Mouse (Mus musculus): ENCODE results near the gene 1600015I10Rik. TPM values are rescaled to one million over a fixed set of nuclear protein-coding genes. Genes with fewer than 3 reads are reported as not detected.

Gene 1600015I10Rik
- polyA plus RNA-seq, 1 experiment from 2014 or later, result not detected

DNA sequence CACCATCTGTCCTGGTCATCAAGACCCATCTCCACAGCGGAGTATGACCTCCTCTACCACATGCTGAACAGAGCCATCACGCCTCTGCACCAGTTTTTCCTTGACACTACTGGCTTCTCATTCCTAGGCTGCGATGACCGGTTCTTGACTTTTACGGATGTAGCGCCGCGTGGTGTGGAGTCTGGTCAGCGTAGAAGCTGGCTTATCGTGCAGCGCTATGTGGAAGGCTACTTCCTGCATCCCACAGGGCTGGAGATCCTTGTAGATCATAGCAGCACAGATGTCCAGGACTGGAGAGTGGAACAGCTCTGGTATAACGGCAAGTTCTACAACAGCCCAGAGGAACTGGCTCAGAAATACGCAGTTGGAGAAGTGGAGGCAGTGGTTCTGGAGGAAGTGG, 24.1 kb upstream of the 1600015I10Rik start:
- no peak for ATAC-seq (replicated peaks; ENCODE audit: low FRiP score)

DNA sequence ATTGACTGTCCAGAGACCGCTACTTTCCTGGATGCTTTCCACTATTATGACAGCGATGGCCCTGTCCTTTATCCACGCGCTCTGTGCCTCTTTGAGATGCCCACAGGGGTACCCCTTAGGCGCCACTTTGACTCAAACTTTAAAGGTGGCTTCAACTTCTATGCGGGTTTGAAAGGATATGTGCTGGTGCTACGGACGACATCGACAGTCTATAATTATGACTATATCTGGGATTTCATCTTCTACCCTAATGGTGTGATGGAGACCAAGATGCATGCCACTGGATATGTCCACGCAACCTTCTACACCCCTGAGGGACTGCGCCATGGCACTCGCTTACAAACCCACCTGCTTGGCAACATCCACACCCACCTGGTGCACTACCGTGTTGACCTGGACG, 23.3 kb upstream of the 1600015I10Rik start:
- WGBS, result 96% methylated on average over 14 of the region's 14 CpGs

More for the DNA sequence above, 24.1 kb upstream of the 1600015I10Rik start:
- Histone ChIP-seq H3K27me3 (ENCODE audit: control insufficient read depth, insufficient read depth, low read length) (no peaks in the 10 kb centered on the region), H3K4me1 (replicated peaks; ENCODE audit: control insufficient read depth, insufficient read depth, low read length) (no peaks in the 10 kb centered on the region), H3K4me2 (ENCODE audit: low read depth, low read length, severe bottlenecking) (no peak overlapping the region), H3K9me3 (ENCODE audit: control insufficient read depth, low read length) (no peaks in the 10 kb centered on the region), H3K36me3 (ENCODE audit: control insufficient read depth, insufficient read depth, low read length) (no peaks in the 10 kb centered on the region), H3K4me3 (ENCODE audit: low read depth, low read length) (no peak overlapping the region), H3K27ac (ENCODE audit: low read depth, low read length) (no peak overlapping the region), H3K9ac (ENCODE audit: low read length) (no peak overlapping the region)
- no peak for DNase-seq (ENCODE audit: low spot score)
- 95% methylated on average over 13 of the region's 13 CpGs for WGBS

DNA sequence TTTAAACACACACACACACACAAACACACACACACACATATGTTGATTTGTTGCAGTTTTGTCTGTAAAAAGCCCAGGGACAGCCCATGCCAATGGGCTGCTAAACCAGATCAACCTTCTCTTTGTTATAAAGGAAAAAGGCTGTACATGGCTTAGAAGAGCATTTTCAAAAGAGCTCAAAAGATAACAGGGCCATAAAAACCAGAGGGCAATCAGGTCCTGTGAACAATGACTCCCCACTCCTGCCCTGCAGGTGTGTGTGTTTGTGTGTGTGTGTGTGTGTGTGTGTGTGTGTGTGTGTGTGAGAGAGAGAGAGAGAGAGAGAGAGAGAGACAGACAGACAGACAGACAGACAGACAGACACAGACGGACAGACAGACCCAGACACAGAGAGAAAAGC, 20.5 kb upstream of the 1600015I10Rik start:
- H3K36me3 ChIP-seq (ENCODE audit: control insufficient read depth, insufficient read depth, low read length), result no peaks in the 10 kb centered on the region
- no peak for DNase-seq (ENCODE audit: low spot score)
- no peak for ATAC-seq (replicated peaks; ENCODE audit: low FRiP score)
- no peak overlapping the region for H3K4me2 ChIP-seq (ENCODE audit: low read depth, low read length, severe bottlenecking)
- H3K9ac ChIP-seq (ENCODE audit: low read length), result no peak overlapping the region
- H3K9me3 ChIP-seq (ENCODE audit: control insufficient read depth, low read length), result no peaks in the 10 kb centered on the region
- no peaks in the 10 kb centered on the region for H3K27me3 ChIP-seq (ENCODE audit: control insufficient read depth, insufficient read depth, low read length)
- 67% methylated on average over 1 of the region's 1 CpGs for WGBS
- no peak overlapping the region for H3K27ac ChIP-seq (ENCODE audit: low read depth, low read length)
- H3K4me1 ChIP-seq (replicated peaks; ENCODE audit: control insufficient read depth, insufficient read depth, low read length), result no peaks in the 10 kb centered on the region
- H3K4me3 ChIP-seq (ENCODE audit: low read depth, low read length), result no peak overlapping the region

More for the DNA sequence above, 23.3 kb upstream of the 1600015I10Rik start:
- DNase-seq (ENCODE audit: low spot score) (no peak), ATAC-seq (replicated peaks; ENCODE audit: low FRiP score) (no peak)
- Histone ChIP-seq H3K9ac (ENCODE audit: low read length) (no peak overlapping the region), H3K27me3 (ENCODE audit: control insufficient read depth, insufficient read depth, low read length) (no peaks in the 10 kb centered on the region), H3K4me1 (replicated peaks; ENCODE audit: control insufficient read depth, insufficient read depth, low read length) (no peaks in the 10 kb centered on the region), H3K4me2 (ENCODE audit: low read depth, low read length, severe bottlenecking) (no peak overlapping the region), H3K36me3 (ENCODE audit: control insufficient read depth, insufficient read depth, low read length) (no peaks in the 10 kb centered on the region), H3K4me3 (ENCODE audit: low read depth, low read length) (no peak overlapping the region), H3K27ac (ENCODE audit: low read depth, low read length) (no peak overlapping the region), H3K9me3 (ENCODE audit: control insufficient read depth, low read length) (no peaks in the 10 kb centered on the region)

DNA sequence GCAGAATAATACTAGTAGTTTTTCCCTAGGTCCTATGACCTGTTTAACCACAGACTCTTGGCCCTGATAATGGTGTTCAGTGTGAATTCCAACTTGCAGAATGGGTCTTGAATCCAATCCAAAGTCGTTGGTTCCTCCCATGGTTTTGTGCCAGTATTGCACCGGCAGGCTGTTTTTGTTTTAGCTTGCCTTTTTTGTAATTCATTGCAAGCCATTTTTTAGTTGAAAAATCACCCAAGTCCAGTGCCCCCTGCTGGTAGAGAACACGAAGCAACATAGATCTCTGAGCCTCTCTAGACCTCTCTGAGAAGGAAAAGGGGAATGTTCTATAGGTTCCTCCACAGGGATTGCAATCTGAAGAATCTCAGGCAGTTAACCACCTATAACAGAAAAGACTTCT, 17.7 kb upstream of the 1600015I10Rik start:
- DNase-seq (ENCODE audit: low spot score) (no peak), ATAC-seq (replicated peaks; ENCODE audit: low FRiP score) (no peak)
- H3K9me3 ChIP-seq (ENCODE audit: control insufficient read depth, low read length), result no peaks in the 10 kb centered on the region
- H3K4me3 ChIP-seq (ENCODE audit: low read depth, low read length), result no peak overlapping the region
- H3K27ac ChIP-seq (ENCODE audit: low read depth, low read length), result no peak overlapping the region
- no peaks in the 10 kb centered on the region for H3K27me3 ChIP-seq (ENCODE audit: control insufficient read depth, insufficient read depth, low read length)
- 39% methylated on average over 3 of the region's 3 CpGs for WGBS
- H3K4me1 ChIP-seq (replicated peaks; ENCODE audit: control insufficient read depth, insufficient read depth, low read length), result no peaks in the 10 kb centered on the region
- no peak overlapping the region for H3K9ac ChIP-seq (ENCODE audit: low read length)
- H3K4me2 ChIP-seq (ENCODE audit: low read depth, low read length, severe bottlenecking), result no peak overlapping the region
- no peaks in the 10 kb centered on the region for H3K36me3 ChIP-seq (ENCODE audit: control insufficient read depth, insufficient read depth, low read length)

DNA sequence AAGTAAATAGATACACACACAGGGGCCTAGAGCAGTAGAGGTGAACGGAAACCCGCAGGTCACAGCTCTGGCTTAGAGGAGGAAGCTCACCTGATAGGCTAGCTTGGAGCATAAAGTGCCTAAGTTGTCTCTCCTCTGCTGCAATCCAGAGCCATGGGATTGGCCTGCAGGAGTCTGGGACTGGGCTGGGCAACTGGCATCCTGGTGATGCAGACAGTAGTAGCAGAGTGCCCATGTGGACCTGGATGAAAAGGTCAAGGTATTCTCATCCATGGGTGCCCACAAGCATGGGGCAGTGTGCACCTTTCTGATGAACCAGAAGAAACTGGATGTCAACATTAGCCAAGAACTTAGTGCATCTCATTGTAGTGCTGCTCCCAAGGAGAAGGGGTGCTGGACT, 16.1 kb upstream of the 1600015I10Rik start:
- Histone ChIP-seq H3K9ac (ENCODE audit: low read length) (no peak overlapping the region), H3K4me1 (replicated peaks; ENCODE audit: control insufficient read depth, insufficient read depth, low read length) (no peaks in the 10 kb centered on the region), H3K4me2 (ENCODE audit: low read depth, low read length, severe bottlenecking) (no peak overlapping the region), H3K36me3 (ENCODE audit: control insufficient read depth, insufficient read depth, low read length) (no peaks in the 10 kb centered on the region), H3K27me3 (ENCODE audit: control insufficient read depth, insufficient read depth, low read length) (no peaks in the 10 kb centered on the region), H3K4me3 (ENCODE audit: low read depth, low read length) (no peak overlapping the region), H3K27ac (ENCODE audit: low read depth, low read length) (no peak overlapping the region), H3K9me3 (ENCODE audit: control insufficient read depth, low read length) (no peaks in the 10 kb centered on the region)
- WGBS, result 91% methylated on average over 2 of the region's 2 CpGs
- DNase-seq (ENCODE audit: low spot score), result no peak
- no peak for ATAC-seq (replicated peaks; ENCODE audit: low FRiP score)

DNA sequence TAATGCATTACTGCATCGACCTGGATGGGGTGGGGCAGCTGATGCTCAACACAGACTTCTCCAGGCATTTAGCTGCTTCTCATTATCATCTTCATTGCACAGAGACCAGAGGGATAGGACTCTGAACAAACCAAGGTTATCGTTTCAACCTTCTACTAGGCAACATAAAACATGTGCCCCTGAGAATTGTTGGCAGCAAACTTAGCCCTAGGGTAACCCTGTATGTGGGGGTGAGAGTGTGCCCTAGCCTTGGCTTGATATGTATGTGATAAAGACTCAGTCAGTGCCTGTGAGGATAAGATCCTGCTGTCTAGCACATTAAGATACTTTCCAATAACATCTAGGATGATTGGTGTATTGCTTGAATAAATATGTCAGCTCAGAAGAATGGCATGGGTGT, 19.9 kb downstream of the 1600015I10Rik start:
- 76% methylated on average over 2 of the region's 2 CpGs for WGBS
- ATAC-seq (replicated peaks; ENCODE audit: low FRiP score), result no peak

DNA sequence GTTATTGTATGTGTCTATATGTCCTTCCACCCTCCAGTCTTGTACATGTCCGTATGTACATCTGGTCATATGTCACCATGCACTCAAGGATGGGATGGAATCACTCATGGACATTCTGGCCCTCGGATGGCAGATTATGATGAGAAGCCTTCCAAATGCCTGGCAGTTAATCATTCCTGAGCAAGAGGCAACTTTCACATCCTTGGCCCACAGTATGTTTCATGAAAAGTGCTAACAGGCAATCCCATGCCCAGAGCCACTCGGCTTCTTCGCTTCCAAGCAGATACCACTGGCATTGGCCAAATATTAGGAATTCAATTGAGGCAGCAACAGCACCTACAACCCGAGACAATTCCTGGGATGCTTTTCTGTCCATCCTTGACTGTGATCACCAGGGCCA, 21.0 kb downstream of the 1600015I10Rik start:
- WGBS, result 90% methylated on average over 5 of the region's 5 CpGs

More for the DNA sequence above, 19.9 kb downstream of the 1600015I10Rik start:
- Histone ChIP-seq H3K4me1 (replicated peaks; ENCODE audit: control insufficient read depth, insufficient read depth, low read length) (no peaks in the 10 kb centered on the region), H3K36me3 (ENCODE audit: control insufficient read depth, insufficient read depth, low read length) (no peaks in the 10 kb centered on the region), H3K9me3 (ENCODE audit: control insufficient read depth, low read length) (no peaks in the 10 kb centered on the region; the same call in 1 of the 2 replicates), H3K4me3 (ENCODE audit: low read depth, low read length) (no peak overlapping the region), H3K4me2 (ENCODE audit: low read depth, low read length, severe bottlenecking) (no peak overlapping the region), H3K27me3 (ENCODE audit: control insufficient read depth, insufficient read depth, low read length) (no peaks in the 10 kb centered on the region), H3K9ac (ENCODE audit: low read length) (no peak overlapping the region), H3K27ac (ENCODE audit: low read depth, low read length) (no peak overlapping the region)
- DNase-seq (ENCODE audit: low spot score), result no peak

DNA sequence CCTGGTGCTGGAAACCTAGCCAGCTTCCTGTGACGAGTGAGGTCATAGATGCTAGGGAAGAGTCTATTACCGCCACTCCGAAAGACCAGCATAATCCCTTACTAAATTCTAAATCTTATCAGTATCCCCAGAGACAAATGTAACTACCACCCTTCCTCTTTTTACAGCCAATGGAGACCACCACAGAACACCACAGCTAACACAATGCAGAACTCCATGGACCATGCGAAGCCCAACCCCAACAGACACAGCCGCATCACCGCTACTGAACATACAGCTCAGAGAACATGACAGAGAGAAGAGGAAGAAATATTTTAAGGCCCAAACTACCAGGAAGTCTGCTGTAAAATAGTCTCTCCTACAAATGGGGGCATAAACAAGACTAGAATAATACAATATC, 21.9 kb downstream of the 1600015I10Rik start:
- H3K4me1 ChIP-seq (replicated peaks; ENCODE audit: control insufficient read depth, insufficient read depth, low read length), result no peaks in the 10 kb centered on the region
- no peak overlapping the region for H3K4me3 ChIP-seq (ENCODE audit: low read depth, low read length)
- H3K36me3 ChIP-seq (ENCODE audit: control insufficient read depth, insufficient read depth, low read length), result no peaks in the 10 kb centered on the region
- no peaks in the 10 kb centered on the region for H3K27me3 ChIP-seq (ENCODE audit: control insufficient read depth, insufficient read depth, low read length)
- H3K27ac ChIP-seq (ENCODE audit: low read depth, low read length), result no peak overlapping the region
- peak; percentile 5 for DNase-seq (ENCODE audit: low spot score)
- H3K9ac ChIP-seq (ENCODE audit: low read length), result no peak overlapping the region
- H3K9me3 ChIP-seq (ENCODE audit: control insufficient read depth, low read length), result no peaks in the 10 kb centered on the region
- H3K4me2 ChIP-seq (ENCODE audit: low read depth, low read length, severe bottlenecking), result no peak overlapping the region
- no peak for ATAC-seq (replicated peaks; ENCODE audit: low FRiP score)
- 90% methylated on average over 6 of the region's 6 CpGs for WGBS

More for the DNA sequence above, 21.0 kb downstream of the 1600015I10Rik start:
- no peaks in the 10 kb centered on the region for H3K4me1 ChIP-seq (replicated peaks; ENCODE audit: control insufficient read depth, insufficient read depth, low read length)
- no peak overlapping the region for H3K4me3 ChIP-seq (ENCODE audit: low read depth, low read length)
- no peaks in the 10 kb centered on the region for H3K36me3 ChIP-seq (ENCODE audit: control insufficient read depth, insufficient read depth, low read length)
- H3K9ac ChIP-seq (ENCODE audit: low read length), result no peak overlapping the region
- H3K27ac ChIP-seq (ENCODE audit: low read depth, low read length), result no peak overlapping the region
- ATAC-seq (replicated peaks; ENCODE audit: low FRiP score) (no peak), DNase-seq (ENCODE audit: low spot score) (peak; percentile 11)
- H3K9me3 ChIP-seq (ENCODE audit: control insufficient read depth, low read length), result no peaks in the 10 kb centered on the region
- H3K4me2 ChIP-seq (ENCODE audit: low read depth, low read length, severe bottlenecking), result no peak overlapping the region
- no peaks in the 10 kb centered on the region for H3K27me3 ChIP-seq (ENCODE audit: control insufficient read depth, insufficient read depth, low read length)

DNA sequence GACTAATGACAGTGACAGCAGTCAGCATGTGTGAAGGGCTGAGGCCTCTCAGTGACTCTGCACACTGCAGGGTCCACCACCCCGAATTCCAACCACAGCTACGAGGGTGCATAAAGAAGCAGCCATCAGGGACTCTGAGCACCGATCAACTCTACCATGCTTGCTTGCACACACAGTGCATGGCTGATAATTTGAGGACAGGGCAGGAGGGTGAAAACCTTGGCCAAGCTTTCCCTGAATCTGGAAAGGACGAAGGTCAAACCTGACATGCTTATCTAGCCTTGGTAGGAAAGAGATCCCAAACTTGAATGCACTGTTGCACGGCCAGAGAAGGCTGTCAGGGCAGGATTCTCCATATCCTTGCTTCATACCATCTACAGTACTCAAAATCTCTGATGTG, 23.5 kb downstream of the 1600015I10Rik start:
- Histone ChIP-seq H3K4me3 (ENCODE audit: low read depth, low read length) (no peak overlapping the region), H3K4me1 (replicated peaks; ENCODE audit: control insufficient read depth, insufficient read depth, low read length) (no peaks in the 10 kb centered on the region), H3K4me2 (ENCODE audit: low read depth, low read length, severe bottlenecking) (no peak overlapping the region), H3K27me3 (ENCODE audit: control insufficient read depth, insufficient read depth, low read length) (no peaks in the 10 kb centered on the region), H3K36me3 (ENCODE audit: control insufficient read depth, insufficient read depth, low read length) (no peaks in the 10 kb centered on the region), H3K27ac (ENCODE audit: low read depth, low read length) (no peak overlapping the region), H3K9me3 (ENCODE audit: control insufficient read depth, low read length) (no peaks in the 10 kb centered on the region), H3K9ac (ENCODE audit: low read length) (no peak overlapping the region)
- ATAC-seq (replicated peaks; ENCODE audit: low FRiP score), result no peak
- 87% methylated on average over 5 of the region's 5 CpGs for WGBS
- peak; percentile 16 for DNase-seq (ENCODE audit: low spot score)
